In genomic region chr6:147116579-147116978, GRCm38 (mm10) we compare ENCODE assay signal across 9 mouse cellular contexts. TPM values are rescaled to one million over a fixed set of nuclear protein-coding genes. Genes with fewer than 3 reads are reported as not detected.
DNase-seq lines count a peak whose midpoint lies in the region; ATAC-seq and TF ChIP-seq lines count a peak whose summit lies in the region.
"Had no signal": no experiment of that assay in that cellular context is flagged by ENCODE, and none has a peak within 500 bp of the region (broad histone marks: within the 10 kb centered on the region; RNA-seq: fewer than 3 reads in every experiment).

No protein-coding gene starts in this region.

- TF ChIP-seq POLR2A in CH12.LX (IDR thresholded peaks at IDR 0.05; ENCODE audit: low read depth, low read length), result no peak
- TF ChIP-seq POLR2A in bone marrow macrophage, adult 2 months (IDR thresholded peaks at IDR 0.05; ENCODE audit: borderline replicate concordance, low read depth, low read length), result no peak

- peak; percentile 62 to 70 for TF ChIP-seq CTCF in CH12.LX (conservative IDR thresholded peaks at IDR 0.05 in 1 of 2, IDR thresholded peaks at IDR 0.05 in 1 of 2; ENCODE audit: low read depth in 2 of 2, low read length in 2 of 2)
- TF ChIP-seq CTCF in bone marrow macrophage, adult 2 months (IDR thresholded peaks at IDR 0.05; ENCODE audit: low read depth, low read length), result peak; percentile 52; the same call in 1 of the 2 replicates
- TF ChIP-seq CTCF in heart, postnatal 0 days (IDR thresholded peaks at IDR 0.05; ENCODE audit: low read depth), result peak; percentile 81
- TF ChIP-seq CTCF in lung, embryonic 14.5 days (IDR thresholded peaks at IDR 0.05; ENCODE audit: low read depth), result peak; percentile 86

- WGBS in heart, postnatal 0 days, result 6% methylated on average over 10 of the region's 10 CpGs
- WGBS in lung, embryonic 14.5 days, result 7% methylated on average over 10 of the region's 10 CpGs

- ATAC-seq in erythroid progenitor cell, adult 5-6 weeks (replicated peaks; ENCODE audit: low FRiP score, poor library complexity, severe bottlenecking), result peak; percentile 61; the same call in 1 of the 2 replicates
- ATAC-seq in heart, postnatal 0 days (ENCODE audit: insufficient read depth, low read depth), result peak; percentile 68; the same call in 1 of the 2 replicates
- ATAC-seq in lung, embryonic 14.5 days (ENCODE audit: insufficient read depth), result peak; percentile 80
- ATAC-seq in neutrophil, adult 5-6 weeks (ENCODE audit: extremely low read depth, insufficient number of reproducible peaks, low FRiP score, poor library complexity, severe bottlenecking), result peak; percentile 60

- no peak for TF ChIP-seq EP300 in CH12.LX (IDR thresholded peaks at IDR 0.05; ENCODE audit: low read length)
- TF ChIP-seq EP300 in heart, postnatal 0 days (IDR thresholded peaks at IDR 0.05; ENCODE audit: low read depth), result no peak

- no peak overlapping the region for H3K9ac ChIP-seq in CH12.LX (ENCODE audit: insufficient read depth, low read depth)
- H3K9ac ChIP-seq in heart, postnatal 0 days (replicated peaks; ENCODE audit: low read depth, low read length), result no peak overlapping the region
- H3K9ac ChIP-seq in lung, embryonic 14.5 days, result no peak overlapping the region
- H3K9ac ChIP-seq: heart, embryonic 13.5 days had no signal

- H3K4me2 ChIP-seq in CH12.LX (ENCODE audit: insufficient read depth, low read depth, poor library complexity, severe bottlenecking), result no peak overlapping the region
- H3K4me2 ChIP-seq in heart, postnatal 0 days (ENCODE audit: low read depth, low read length), result no peak overlapping the region
- H3K4me2 ChIP-seq in lung, embryonic 14.5 days, result no peak overlapping the region
- H3K4me2 ChIP-seq: heart, embryonic 13.5 days had no signal

- H3K9me3 ChIP-seq in CH12.LX (replicated peaks; ENCODE audit: low read length), result no peaks in the 10 kb centered on the region
- H3K9me3 ChIP-seq in heart, postnatal 0 days (replicated peaks; ENCODE audit: control insufficient read depth, low read length), result no peaks in the 10 kb centered on the region
- H3K9me3 ChIP-seq in lung, embryonic 14.5 days (ENCODE audit: low read depth, low read length), result no peaks in the 10 kb centered on the region
- H3K9me3 ChIP-seq: heart, embryonic 13.5 days had no signal

- H3K79me2 ChIP-seq in CH12.LX (replicated peaks; ENCODE audit: control insufficient read depth, extremely low read depth, insufficient read depth, poor library complexity, severe bottlenecking), result no peaks in the 10 kb centered on the region

- TF ChIP-seq RAD21 in CH12.LX (IDR thresholded peaks at IDR 0.05; ENCODE audit: low read depth, low read length), result peak; percentile 47

- peaks cover 27 to 40% of the 10 kb centered on the region in 2 experiments for H3K4me1 ChIP-seq in CH12.LX (ENCODE audit: control insufficient read depth in 1 of 2, insufficient read depth in 2 of 2)
- no peaks in the 10 kb centered on the region; the same call in 1 of the 2 replicates for H3K4me1 ChIP-seq in bone marrow macrophage, adult 2 months (ENCODE audit: control insufficient read depth, insufficient read depth, low read length)
- H3K4me1 ChIP-seq in heart, postnatal 0 days (ENCODE audit: control insufficient read depth, insufficient read depth), result 0 out of 2 replicates have a peak, but pooled peaks cover 7% of the 10 kb centered on the region
- H3K4me1 ChIP-seq in lung, embryonic 14.5 days (ENCODE audit: insufficient read depth), result no peaks in the 10 kb centered on the region

- H3K27ac ChIP-seq in CH12.LX (ENCODE audit: insufficient read depth, low read depth), result no peak overlapping the region
- no peak overlapping the region for H3K27ac ChIP-seq in bone marrow macrophage, adult 2 months (ENCODE audit: insufficient read depth, low read depth, low read length)
- H3K27ac ChIP-seq in heart, postnatal 0 days (ENCODE audit: low read depth), result no peak overlapping the region
- H3K27ac ChIP-seq in lung, embryonic 14.5 days (ENCODE audit: low read depth), result no peak overlapping the region
- H3K27ac ChIP-seq: heart, embryonic 13.5 days had no signal

- no peaks in the 10 kb centered on the region for H3K27me3 ChIP-seq in CH12.LX (replicated peaks)
- no peaks in the 10 kb centered on the region for H3K27me3 ChIP-seq in heart, postnatal 0 days (ENCODE audit: control insufficient read depth, insufficient read depth, low read length)
- no peaks in the 10 kb centered on the region for H3K27me3 ChIP-seq in lung, embryonic 14.5 days (ENCODE audit: insufficient read depth, low read length)
- H3K27me3 ChIP-seq: heart, embryonic 13.5 days had no signal

- in situ Hi-C loops in CH12.LX (cut with MboI; ENCODE audit: low pct_ligation_motif_present, low pct_unique_long_range_greater_than_20kb, low sequenced_read_pairs), result no loop called here

- peaks cover 10 to 13% of the 10 kb centered on the region in 2 experiments for H3K36me3 ChIP-seq in CH12.LX (replicated peaks in 1 of 2; ENCODE audit: control insufficient read depth in 1 of 2, insufficient read depth in 1 of 2, low read length in 1 of 2)
- H3K36me3 ChIP-seq in heart, postnatal 0 days (replicated peaks; ENCODE audit: control insufficient read depth, insufficient read depth, low read length), result peaks cover 6% of the 10 kb centered on the region; the same call in 1 of the 2 replicates
- peaks cover 6% of the 10 kb centered on the region; the same call in 1 of the 2 replicates for H3K36me3 ChIP-seq in lung, embryonic 14.5 days (ENCODE audit: insufficient read depth)

- no peak overlapping the region for H3K4me3 ChIP-seq in CH12.LX (replicated peaks in 1 of 3; ENCODE audit: low read depth in 2 of 3, low read length in 2 of 3, poor library complexity in 1 of 3)
- H3K4me3 ChIP-seq in bone marrow macrophage, adult 2 months (ENCODE audit: insufficient read depth, low read length), result no peak overlapping the region
- H3K4me3 ChIP-seq in heart, postnatal 0 days (ENCODE audit: low read depth, low read length), result no peak overlapping the region
- H3K4me3 ChIP-seq in lung, embryonic 14.5 days (ENCODE audit: low read depth, low read length), result no peak overlapping the region
- H3K4me3 ChIP-seq: heart, embryonic 13.5 days had no signal

- dilution Hi-C loops in CH12.LX (cut with MboI; ENCODE audit: extremely low pct_ligation_motif_present, extremely low pct_unique_long_range_greater_than_20kb, low sequenced_read_pairs), result no loop called here

- DNase-seq in CH12.LX (ENCODE audit: extremely low read depth), result peak; percentile 60
- peak; percentile 60 for DNase-seq in heart, postnatal 0 days (ENCODE audit: low spot score)
- DNase-seq in layer of hippocampus, adult 18-20 months (ENCODE audit: low spot score in 2 of 2), result peak; percentile 59 to 88
- peak; percentile 97 for DNase-seq in lung, embryonic 14.5 days
- DNase-seq in thymus, postnatal 0 days (ENCODE audit: low spot score), result peak; percentile 71

TF ChIP-seq in CH12.LX, 34 proteins besides CTCF, POLR2A, EP300 and RAD21:
- TF ChIP-seq NRF1 (IDR thresholded peaks at IDR 0.05; ENCODE audit: low read depth, low read length) (no peak), MYC (IDR thresholded peaks at IDR 0.05; ENCODE audit: low read depth, low read length) (0 out of 2 replicates have a peak, but pooled peaks have one; percentile 26), IRF4 (IDR thresholded peaks at IDR 0.05; ENCODE audit: low read depth, low read length) (peak; percentile 37; the same call in 1 of the 2 replicates), SMC3 (IDR thresholded peaks at IDR 0.05; ENCODE audit: low read depth, low read length) (peak; percentile 63), CHD2 (IDR thresholded peaks at IDR 0.05; ENCODE audit: low read length) (no peak), TCF12 (IDR thresholded peaks at IDR 0.05; ENCODE audit: low read depth, low read length) (0 out of 2 replicates have a peak, but pooled peaks have one; percentile 31)

RNA-seq across cellular contexts. Expression of gene Klhl42, which starts 25.4 kb away (rescaled TPM):
- total RNA-seq in CH12.LX (2012; rRNA removed) (7.4 and 8.0 TPM in 2 replicates), CH12.LX (2014; rRNA removed) (3.6 and 4.5 TPM in 2 replicates)
- polyA plus RNA-seq in CH12.LX (2012; ENCODE audit: insufficient read length, low read depth), result 2.5 and 2.7 TPM in 2 replicates
- polyA plus RNA-seq in bone marrow macrophage, adult 2 months (2012; ENCODE audit: insufficient read depth, insufficient read length, missing spikeins), result 5.1 and 6.4 TPM in 2 replicates
- 1.8 and 2.1 TPM in 2 replicates for total RNA-seq in erythroid progenitor cell, adult 5-6 weeks (2015; ENCODE audit: low replicate concordance)
- 0.30 and 0.64 TPM in 2 replicates for total RNA-seq in erythroid progenitor cell, adult 5-6 weeks (2017; ENCODE audit: low replicate concordance)
- total RNA-seq in heart, postnatal 0 days (2014; rRNA removed; ENCODE audit: low replicate concordance), result 7.1 and 56.8 TPM in 2 replicates
- polyA plus RNA-seq in heart, postnatal 0 days (2015; fragmentation: Nextera tagmentation; extraction: Ambion mirVana), result 2.1 and 2.2 TPM in 2 replicates
- 10 to 100 TPM; 19.6 to 20.0 TPM for total RNA-seq in layer of hippocampus, adult 18-20 months (2021)
- polyA plus RNA-seq in lung, embryonic 14.5 days (2014; fragmentation: Nextera tagmentation; extraction: Ambion mirVana), result 14.2 and 14.6 TPM in 2 replicates
- 14.9 and 18.0 TPM in 2 replicates for total RNA-seq in neutrophil, adult 5-6 weeks (2017)
- polyA plus RNA-seq in thymus, postnatal 0 days (2015; fragmentation: Nextera tagmentation; extraction: Ambion mirVana), result 7.3 and 7.7 TPM in 2 replicates

RNA-seq across cellular contexts. Expression of gene Mansc4, which starts 29.7 kb away (rescaled TPM):
- total RNA-seq in CH12.LX (2012; rRNA removed), result not detected in 2 replicates
- total RNA-seq in CH12.LX (2014; rRNA removed), result not detected in 2 replicates
- polyA plus RNA-seq in CH12.LX (2012; ENCODE audit: insufficient read length, low read depth), result 0.20 TPM in 1 of 2 replicates, not detected in the other
- not detected in 2 replicates for polyA plus RNA-seq in bone marrow macrophage, adult 2 months (2012; ENCODE audit: insufficient read depth, insufficient read length, missing spikeins)
- not detected in 2 replicates for total RNA-seq in erythroid progenitor cell, adult 5-6 weeks (2015; ENCODE audit: low replicate concordance)
- not detected in 2 replicates for total RNA-seq in erythroid progenitor cell, adult 5-6 weeks (2017; ENCODE audit: low replicate concordance)
- not detected in 2 replicates for total RNA-seq in heart, postnatal 0 days (2014; rRNA removed; ENCODE audit: low replicate concordance)
- 0.14 and 0.30 TPM in 2 replicates for polyA plus RNA-seq in heart, postnatal 0 days (2015; fragmentation: Nextera tagmentation; extraction: Ambion mirVana)
- total RNA-seq in layer of hippocampus, adult 18-20 months (2021), result under 1 TPM; 0.48 to 0.67 TPM
- polyA plus RNA-seq in lung, embryonic 14.5 days (2014; fragmentation: Nextera tagmentation; extraction: Ambion mirVana), result 7.3 and 7.5 TPM in 2 replicates
- total RNA-seq in neutrophil, adult 5-6 weeks (2017), result not detected in 2 replicates
- 2.3 and 2.4 TPM in 2 replicates for polyA plus RNA-seq in thymus, postnatal 0 days (2015; fragmentation: Nextera tagmentation; extraction: Ambion mirVana)
